Mouse (Mus musculus) E14TG2a.4 (cell line): Measurements from ENCODE around the gene Cd72.

Experiments
- CTCF ChIP-seq: conservative IDR thresholded peaks from 2 replicates; pipeline ENCODE4 v1.5.1; 2014; ENCODE audit warnings: low read length
- POU5F1 ChIP-seq: IDR thresholded peaks from 2 replicates; pipeline ENCODE4 v1.6.1; 2014; ENCODE audit warnings: low read length, borderline replicate concordance

DNA sequence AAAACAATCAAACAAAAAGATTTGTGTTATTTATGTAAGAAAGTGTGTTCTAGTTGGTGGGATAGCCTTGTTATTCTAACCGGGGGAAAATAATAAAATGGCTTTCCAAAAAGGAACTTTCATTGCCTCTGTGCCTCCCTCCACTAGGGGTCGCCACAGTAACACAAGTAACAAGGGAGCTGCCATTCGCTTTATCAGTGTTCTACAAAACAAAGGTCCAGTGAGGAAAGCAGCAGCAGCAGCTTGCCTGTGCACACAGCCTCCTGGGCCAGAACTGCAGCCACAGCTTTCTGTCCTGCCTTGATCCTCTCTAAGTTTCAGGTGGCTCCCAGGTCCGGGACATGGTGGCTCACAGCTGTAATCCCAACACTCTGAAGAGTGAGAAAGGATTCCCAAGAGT is 22.7 kb downstream of the Cd72 start:
- TF ChIP-seq CTCF (peak; percentile 99), POU5F1 (no peak)
